Mouse (Mus musculus) intestine, embryonic 15.5 days (tissue): ENCODE measurements around the gene Pex5l. TPM values are rescaled to one million over a fixed set of nuclear protein-coding genes. Genes with fewer than 3 reads are reported as not detected.
A peak's percentile ranks its signal among the peaks of the same experiment; 100 is the strongest.

Experiments
- ATAC-seq: fragments of 200-750 bp; cut with Nextera tagmentation; 2 replicates; pipeline ENCODE4 v1.8.0; 2017; ENCODE audit warnings: moderate TSS enrichment, moderate library complexity
- H3K27ac ChIP-seq: fragments of 300-500 bp; sonication (generic); 2 replicates; pipeline ENCODE4 v1.5.1; 2015; ENCODE audit warnings: mild to moderate bottlenecking, inconsistent platforms
- H3K27me3 ChIP-seq: fragments of 300-500 bp; sonication (generic); replicated peaks from 2 replicates; pipeline ENCODE4 v1.6.1; 2015; ENCODE audit warnings: inconsistent platforms
- H3K36me3 ChIP-seq: fragments of 300-500 bp; sonication (generic); 2 replicates; pipeline ENCODE4 v1.6.1; 2015; ENCODE audit warnings: inconsistent platforms
- H3K4me1 ChIP-seq: fragments of 300-500 bp; sonication (generic); replicated peaks from 2 replicates; pipeline ENCODE4 v1.6.1; 2015; ENCODE audit warnings: inconsistent platforms
- H3K4me2 ChIP-seq: fragments of 300-500 bp; sonication (generic); replicated peaks from 2 replicates; pipeline ENCODE4 v1.6.1; 2015; ENCODE audit warnings: mild to moderate bottlenecking, inconsistent platforms
- H3K4me3 ChIP-seq: fragments of 300-500 bp; sonication (generic); replicated peaks from 2 replicates; pipeline ENCODE4 v1.5.1; 2015; ENCODE audit warnings: inconsistent platforms
- H3K9ac ChIP-seq: fragments of 300-500 bp; sonication (generic); 2 replicates; pipeline ENCODE4 v1.6.1; 2015; ENCODE audit warnings: inconsistent platforms
- H3K9me3 ChIP-seq: fragments of 300-500 bp; sonication (generic); 2 replicates; pipeline ENCODE4 v1.6.1; 2016; ENCODE audit warnings: inconsistent platforms
- WGBS: fragments of 180-500 bp; shearing (Covaris S2); methylation state at CpG from one replicate; pipeline ENCODE4 v1.1.7; 2015; 5-methylcytosine and 5-hydroxymethylcytosine counted together
- polyA plus RNA-seq: library from polyadenylated mRNA; unstranded; fragments of >200 nt; fragmentation: Nextera tagmentation; extraction: Ambion mirVana; gene quantifications from 2 replicates; pipeline ENCODE4 v1.2.1, GENCODE M21; 2015

Pex5l gene
- polyA plus RNA-seq = 0.36 and 0.38 TPM in 2 replicates

- Histone ChIP-seq H3K27ac (no peak within 1 kb of the TSS), H3K27me3 (peaks cover 14% of the 10 kb centered on the region), H3K9me3 (no peaks in the 10 kb centered on the region), H3K4me3 (peak within 1 kb of the TSS; percentile 59), H3K4me2 (peak within 1 kb of the TSS; percentile 89), H3K4me1 (0 out of 2 replicates have a peak, but pooled peaks cover 7% of the 10 kb centered on the region), H3K36me3 (no peaks in the 10 kb centered on the region), H3K9ac (0 out of 2 replicates have a peak within 1 kb of the TSS, but pooled peaks have one; percentile 8)
- WGBS = under 1% methylated on average over 59 of the region's 88 CpGs
- ATAC-seq = peak; percentile 97
Measured at GRCm38 (mm10) chr3:33142901-33143461, at the start of gene Pex5l. Gene Pex5l (minus strand): TSS chr3:33143247.

- H3K9ac ChIP-seq = no peak overlapping the region
- H3K4me2 ChIP-seq = no peak overlapping the region
- no peak overlapping the region for H3K27ac ChIP-seq
- no peaks in the 10 kb centered on the region for H3K4me1 ChIP-seq
- H3K4me3 ChIP-seq = no peak overlapping the region
- H3K9me3 ChIP-seq = no peaks in the 10 kb centered on the region
- 78% methylated on average over 3 of the region's 3 CpGs for WGBS
- no peaks in the 10 kb centered on the region for H3K36me3 ChIP-seq
- H3K27me3 ChIP-seq = no peaks in the 10 kb centered on the region
- no peak for ATAC-seq
Measured at GRCm38 (mm10) chr3:33165186-33165585, 22.1 kb upstream of the Pex5l start.

GRCm38 (mm10) chr3:33163821-33164220 lies 20.8 kb upstream of the Pex5l start:
- Histone ChIP-seq H3K36me3 (no peaks in the 10 kb centered on the region), H3K27ac (no peak overlapping the region), H3K4me3 (no peak overlapping the region), H3K4me1 (no peaks in the 10 kb centered on the region), H3K9me3 (no peaks in the 10 kb centered on the region), H3K27me3 (no peaks in the 10 kb centered on the region), H3K4me2 (no peak overlapping the region), H3K9ac (no peak overlapping the region)
- ATAC-seq = no peak

- Histone ChIP-seq H3K36me3 (no peaks in the 10 kb centered on the region), H3K4me3 (no peak overlapping the region), H3K4me1 (0 out of 2 replicates have a peak, but pooled peaks cover 7% of the 10 kb centered on the region), H3K27me3 (peaks cover 14% of the 10 kb centered on the region), H3K9me3 (no peaks in the 10 kb centered on the region), H3K27ac (no peak overlapping the region), H3K9ac (no peak overlapping the region), H3K4me2 (peak overlapping the region; percentile 89)
- WGBS = 69% methylated on average over 7 of the region's 7 CpGs
- peak; percentile 34; the same call in 1 of the 2 replicates for ATAC-seq
Measured at GRCm38 (mm10) chr3:33143592-33143991, 545 bp upstream of the Pex5l start.

GRCm38 (mm10) chr3:33142398-33142797 lies 649 bp downstream of the Pex5l start:
- Histone ChIP-seq H3K4me3 (peak overlapping the region; percentile 59), H3K27ac (no peak overlapping the region), H3K4me2 (peak overlapping the region; percentile 89), H3K9ac (0 out of 2 replicates have a peak overlapping the region, but pooled peaks have one; percentile 8), H3K4me1 (0 out of 2 replicates have a peak, but pooled peaks cover 7% of the 10 kb centered on the region), H3K36me3 (no peaks in the 10 kb centered on the region), H3K9me3 (no peaks in the 10 kb centered on the region), H3K27me3 (peaks cover 14% of the 10 kb centered on the region)
- WGBS = under 1% methylated on average over 17 of the region's 17 CpGs
- no peak; the same call in none of the 2 replicates for ATAC-seq

- no peaks in the 10 kb centered on the region for H3K4me1 ChIP-seq
- no peak overlapping the region for H3K4me3 ChIP-seq
- ATAC-seq = no peak
- no peaks in the 10 kb centered on the region for H3K9me3 ChIP-seq
- no peaks in the 10 kb centered on the region for H3K36me3 ChIP-seq
- no peak overlapping the region for H3K27ac ChIP-seq
- no peaks in the 10 kb centered on the region for H3K27me3 ChIP-seq
- H3K9ac ChIP-seq = no peak overlapping the region
- H3K4me2 ChIP-seq = no peak overlapping the region
Measured at GRCm38 (mm10) chr3:33129944-33130343, 13.1 kb downstream of the Pex5l start.

- no peak overlapping the region for H3K4me3 ChIP-seq
- ATAC-seq = no peak
- no peak overlapping the region for H3K27ac ChIP-seq
- WGBS = 85% methylated on average over 5 of the region's 5 CpGs
- H3K36me3 ChIP-seq = no peaks in the 10 kb centered on the region
- H3K27me3 ChIP-seq = no peaks in the 10 kb centered on the region
- no peak overlapping the region for H3K4me2 ChIP-seq
- no peak overlapping the region for H3K9ac ChIP-seq
- no peaks in the 10 kb centered on the region for H3K4me1 ChIP-seq
- H3K9me3 ChIP-seq = no peaks in the 10 kb centered on the region
Measured at GRCm38 (mm10) chr3:33124796-33125195, 18.3 kb downstream of the Pex5l start.

- Histone ChIP-seq H3K27ac (no peak overlapping the region), H3K27me3 (no peaks in the 10 kb centered on the region), H3K36me3 (no peaks in the 10 kb centered on the region), H3K9ac (no peak overlapping the region), H3K4me2 (no peak overlapping the region), H3K4me1 (no peaks in the 10 kb centered on the region), H3K4me3 (no peak overlapping the region), H3K9me3 (no peaks in the 10 kb centered on the region)
- ATAC-seq = no peak
- WGBS = 88% methylated on average over 2 of the region's 2 CpGs
Measured at GRCm38 (mm10) chr3:33105785-33106184, 37.3 kb downstream of the Pex5l start.

GRCm38 (mm10) chr3:33103501-33103900 lies 39.5 kb downstream of the Pex5l start:
- Histone ChIP-seq H3K9ac (no peak overlapping the region), H3K4me3 (no peak overlapping the region), H3K4me2 (no peak overlapping the region), H3K36me3 (no peaks in the 10 kb centered on the region), H3K4me1 (no peaks in the 10 kb centered on the region), H3K27me3 (no peaks in the 10 kb centered on the region), H3K9me3 (no peaks in the 10 kb centered on the region), H3K27ac (no peak overlapping the region)
- 87% methylated on average over 6 of the region's 6 CpGs for WGBS
- no peak for ATAC-seq

- ATAC-seq = no peak
- Histone ChIP-seq H3K9me3 (no peaks in the 10 kb centered on the region), H3K4me3 (no peak overlapping the region), H3K36me3 (no peaks in the 10 kb centered on the region), H3K4me1 (no peaks in the 10 kb centered on the region), H3K27me3 (no peaks in the 10 kb centered on the region), H3K4me2 (no peak overlapping the region), H3K27ac (no peak overlapping the region), H3K9ac (no peak overlapping the region)
- WGBS = 73% methylated on average over 9 of the region's 9 CpGs
Measured at GRCm38 (mm10) chr3:33098550-33099295, 44.3 kb downstream of the Pex5l start.

- WGBS = 72% methylated on average over 6 of the region's 6 CpGs
- Histone ChIP-seq H3K36me3 (no peaks in the 10 kb centered on the region), H3K4me3 (no peak overlapping the region), H3K9ac (no peak overlapping the region), H3K27me3 (no peaks in the 10 kb centered on the region), H3K4me1 (no peaks in the 10 kb centered on the region), H3K27ac (no peak overlapping the region), H3K4me2 (no peak overlapping the region), H3K9me3 (no peaks in the 10 kb centered on the region)
- no peak for ATAC-seq
Measured at GRCm38 (mm10) chr3:33093646-33094045, 49.4 kb downstream of the Pex5l start.

GRCm38 (mm10) chr3:33090001-33090400 lies 53.0 kb downstream of the Pex5l start:
- WGBS = 38% methylated on average over 9 of the region's 9 CpGs
- Histone ChIP-seq H3K36me3 (no peaks in the 10 kb centered on the region), H3K4me2 (peak overlapping the region; percentile 33; the same call in 1 of the 2 replicates), H3K27ac (no peak overlapping the region), H3K27me3 (no peaks in the 10 kb centered on the region), H3K9ac (no peak overlapping the region), H3K9me3 (no peaks in the 10 kb centered on the region), H3K4me3 (no peak overlapping the region), H3K4me1 (no peaks in the 10 kb centered on the region)
- ATAC-seq = no peak

GRCm38 (mm10) chr3:33089470-33089869 lies 53.6 kb downstream of the Pex5l start:
- 59% methylated on average over 2 of the region's 2 CpGs for WGBS
- no peaks in the 10 kb centered on the region for H3K36me3 ChIP-seq

More at GRCm38 (mm10) chr3:33089470-33089869, 53.6 kb downstream of the Pex5l start:
- H3K9me3 ChIP-seq = no peaks in the 10 kb centered on the region
- no peak overlapping the region for H3K27ac ChIP-seq
- H3K4me2 ChIP-seq = no peak overlapping the region
- no peaks in the 10 kb centered on the region for H3K4me1 ChIP-seq
- no peak for ATAC-seq
- H3K9ac ChIP-seq = no peak overlapping the region
- H3K27me3 ChIP-seq = no peaks in the 10 kb centered on the region
- no peak overlapping the region for H3K4me3 ChIP-seq
